Mouse (Mus musculus) stomach, postnatal 0 days (tissue): ENCODE measurements around the gene Nthl1. TPM values are rescaled to one million over a fixed set of nuclear protein-coding genes. Genes with fewer than 3 reads are reported as not detected.

Source experiments
- ATAC-seq: fragments of 200-750 bp; cut with Nextera tagmentation; 2 replicates; pipeline ENCODE4 v1.8.0; 2017; ENCODE audit not compliant: low FRiP score, low TSS enrichment
- DNase-seq: peaks from one replicate; pipeline ENCODE4 v3.0.0-alpha.2; 2016; ENCODE audit warnings: low spot score
- H3K27ac ChIP-seq: fragments of 300-500 bp; sonication (generic); replicated peaks from 2 replicates; pipeline ENCODE4 v1.5.1; 2014; ENCODE audit warnings: mild to moderate bottlenecking, control low read depth
- H3K27me3 ChIP-seq: fragments of 300-500 bp; sonication (generic); 2 replicates; pipeline ENCODE4 v1.6.1; 2014; ENCODE audit warnings: low read length; ENCODE audit not compliant: control insufficient read depth, insufficient read depth
- H3K36me3 ChIP-seq: fragments of 300-500 bp; sonication (generic); 2 replicates; pipeline ENCODE4 v1.6.1; 2014; ENCODE audit warnings: low read length, mixed read lengths; ENCODE audit not compliant: control insufficient read depth, insufficient read depth
- H3K4me1 ChIP-seq: fragments of 300-500 bp; sonication (generic); replicated peaks from 2 replicates; pipeline ENCODE4 v1.6.1; 2014; ENCODE audit warnings: antibody characterized with exemption; ENCODE audit not compliant: control insufficient read depth, insufficient read depth
- H3K4me2 ChIP-seq: fragments of 300-500 bp; sonication (generic); replicated peaks from 2 replicates; pipeline ENCODE4 v1.6.1; 2014; ENCODE audit warnings: low read depth, mild to moderate bottlenecking, control low read depth, moderate library complexity
- H3K4me3 ChIP-seq: fragments of 300-500 bp; sonication (generic); 2 replicates; pipeline ENCODE4 v1.5.1; 2014; ENCODE audit warnings: low read depth, low read length, control low read depth
- H3K9ac ChIP-seq: fragments of 300-500 bp; sonication (generic); 2 replicates; pipeline ENCODE4 v1.6.1; 2014; ENCODE audit warnings: mild to moderate bottlenecking, low read length, control low read depth, mixed read lengths
- H3K9me3 ChIP-seq: fragments of 300-500 bp; sonication (generic); 2 replicates; pipeline ENCODE4 v1.6.1; 2016; ENCODE audit warnings: low read length; ENCODE audit not compliant: control insufficient read depth
- CTCF ChIP-seq: IDR thresholded peaks from 2 replicates; pipeline ENCODE4 v1.5.1; 2016; ENCODE audit warnings: antibody characterized with exemption, low read depth, mild to moderate bottlenecking, moderate library complexity
- EP300 ChIP-seq: optimal IDR thresholded peaks from 2 replicates; pipeline ENCODE3; 2016; ENCODE audit warnings: antibody characterized with exemption
- WGBS: fragments of 180-500 bp; shearing (Covaris S2); extraction: QIAGEN DNeasy Blood & Tissue Kit; methylation state at CpG from one replicate; pipeline ENCODE4 v1.1.7; 2014; 5-methylcytosine and 5-hydroxymethylcytosine counted together
- polyA plus RNA-seq: library from polyadenylated mRNA; unstranded; fragments of >200 nt; fragmentation: Nextera tagmentation; extraction: Ambion mirVana; gene quantifications from 2 replicates; pipeline ENCODE4 v1.2.1, GENCODE M21; 2015

Gene Nthl1
- polyA plus RNA-seq, 1 experiment from 2014 or later: 8.0 TPM

- DNase-seq (no peak), ATAC-seq (peak; percentile 10; the same call in 1 of the 2 replicates)
- Histone ChIP-seq H3K36me3 (peaks cover 3% of the 10 kb centered on the region; the same call in 1 of the 2 replicates), H3K27ac (peak overlapping the region; percentile 78), H3K27me3 (no peaks in the 10 kb centered on the region), H3K9ac (no peak overlapping the region), H3K9me3 (no peaks in the 10 kb centered on the region), H3K4me2 (no peak overlapping the region), H3K4me3 (no peak overlapping the region), H3K4me1 (no peaks in the 10 kb centered on the region; the same call in 1 of the 2 replicates)
- TF ChIP-seq CTCF: no peak
- no peak for TF ChIP-seq EP300
- WGBS: 52% methylated on average over 5 of the region's 5 CpGs
These were observed 7.1 kb downstream of the Nthl1 start for GRCm38 (mm10) chr17:24639571-24639988.

GRCm38 (mm10) chr17:24640119-24640518 lies 7.6 kb downstream of the Nthl1 start:
- TF ChIP-seq CTCF: no peak
- no peak for TF ChIP-seq EP300
- peak overlapping the region; percentile 78 for H3K27ac ChIP-seq
- H3K4me2 ChIP-seq: no peak overlapping the region
- no peaks in the 10 kb centered on the region for H3K27me3 ChIP-seq
- ATAC-seq: no peak
- H3K4me3 ChIP-seq: no peak overlapping the region
- DNase-seq: no peak
- H3K9me3 ChIP-seq: no peaks in the 10 kb centered on the region
- WGBS: 88% methylated on average over 7 of the region's 7 CpGs
- H3K4me1 ChIP-seq: no peaks in the 10 kb centered on the region; the same call in 1 of the 2 replicates
- H3K9ac ChIP-seq: no peak overlapping the region
- H3K36me3 ChIP-seq: peaks cover 3% of the 10 kb centered on the region; the same call in 1 of the 2 replicates

DNA sequence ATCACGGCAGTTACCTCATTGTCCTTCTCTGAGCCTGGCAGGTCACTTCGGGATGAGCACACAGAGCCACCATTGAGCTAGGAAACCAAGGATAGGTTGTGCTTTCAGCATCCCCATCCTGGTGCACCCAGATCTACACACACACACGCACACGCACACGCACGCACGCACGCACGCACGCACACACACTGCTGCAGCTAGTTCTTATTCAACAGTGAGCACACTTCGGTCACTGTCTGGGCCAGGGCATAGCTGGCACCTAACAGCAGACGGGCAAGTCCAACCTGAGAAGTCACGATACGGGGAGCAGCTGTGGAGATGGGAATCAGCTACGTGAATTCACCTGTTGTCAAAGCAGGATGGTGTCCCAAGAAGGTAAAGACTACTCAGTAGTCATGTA lies 8.1 kb downstream of the Nthl1 start:
- Histone ChIP-seq H3K9me3 (no peaks in the 10 kb centered on the region), H3K9ac (no peak overlapping the region), H3K4me2 (no peak overlapping the region), H3K27ac (0 out of 2 replicates have a peak overlapping the region, but pooled peaks have one; percentile 78), H3K27me3 (no peaks in the 10 kb centered on the region), H3K36me3 (peaks cover 3% of the 10 kb centered on the region; the same call in 1 of the 2 replicates), H3K4me1 (no peaks in the 10 kb centered on the region; the same call in none of the 2 replicates), H3K4me3 (no peak overlapping the region)
- ATAC-seq (no peak), DNase-seq (no peak)
- WGBS: 95% methylated on average over 15 of the region's 15 CpGs
- TF ChIP-seq EP300 (no peak), CTCF (no peak)

- no peaks in the 10 kb centered on the region for H3K27me3 ChIP-seq
- 92% methylated on average over 14 of the region's 14 CpGs for WGBS
- no peak overlapping the region for H3K4me2 ChIP-seq
- ATAC-seq (no peak), DNase-seq (no peak)
- H3K27ac ChIP-seq: no peak overlapping the region
- no peak overlapping the region for H3K4me3 ChIP-seq
- TF ChIP-seq EP300 (no peak), CTCF (no peak)
- no peaks in the 10 kb centered on the region for H3K9me3 ChIP-seq
- H3K9ac ChIP-seq: no peak overlapping the region
- H3K36me3 ChIP-seq: peaks cover 3% of the 10 kb centered on the region; the same call in 1 of the 2 replicates
- H3K4me1 ChIP-seq: no peaks in the 10 kb centered on the region; the same call in none of the 2 replicates
These were observed 9.5 kb downstream of the Nthl1 start for GRCm38 (mm10) chr17:24641944-24642343.

DNA sequence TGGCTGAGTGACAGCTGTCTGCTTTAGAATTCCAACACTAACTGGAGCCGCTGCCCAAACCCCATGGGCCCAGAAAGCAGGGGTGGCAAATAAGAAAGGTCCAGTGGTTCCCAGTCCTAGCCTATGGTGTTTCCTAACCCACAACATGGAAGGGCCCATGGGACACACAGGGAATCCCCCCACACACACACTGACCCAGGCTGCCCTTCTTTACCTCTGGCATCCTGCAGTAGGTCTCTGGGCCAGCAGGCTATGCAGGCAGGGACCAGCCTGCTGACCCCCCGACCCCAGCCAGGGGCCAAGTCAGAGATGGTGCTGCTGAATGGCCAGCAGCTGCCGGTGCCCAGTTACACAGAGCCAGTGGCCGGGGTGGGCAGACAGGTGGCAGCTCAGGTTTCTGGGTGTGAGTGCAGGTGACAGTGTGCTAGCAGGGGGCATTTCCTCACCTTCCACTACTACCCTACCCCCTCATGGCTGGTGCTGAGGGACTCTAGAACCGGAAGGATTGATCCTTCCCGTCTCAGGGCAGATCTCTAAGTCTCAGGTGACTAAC lies 10.4 kb downstream of the Nthl1 start:
- DNase-seq: no peak
- H3K27me3 ChIP-seq: no peaks in the 10 kb centered on the region
- no peak for ATAC-seq
- H3K27ac ChIP-seq: no peak overlapping the region
- WGBS: 74% methylated on average over 6 of the region's 6 CpGs
- no peaks in the 10 kb centered on the region for H3K9me3 ChIP-seq
- H3K4me2 ChIP-seq: no peak overlapping the region
- H3K4me3 ChIP-seq: no peak overlapping the region
- H3K4me1 ChIP-seq: no peaks in the 10 kb centered on the region; the same call in none of the 2 replicates
- H3K9ac ChIP-seq: no peak overlapping the region
- TF ChIP-seq CTCF: no peak
- no peak for TF ChIP-seq EP300
- H3K36me3 ChIP-seq: peaks cover 3% of the 10 kb centered on the region; the same call in 1 of the 2 replicates

- Histone ChIP-seq H3K27ac (peak overlapping the region; percentile 84), H3K4me3 (no peak overlapping the region), H3K36me3 (no peaks in the 10 kb centered on the region), H3K4me1 (no peaks in the 10 kb centered on the region; the same call in none of the 2 replicates), H3K4me2 (peak overlapping the region; percentile 12; the same call in 1 of the 2 replicates), H3K9ac (peak overlapping the region; percentile 13; the same call in 1 of the 2 replicates), H3K27me3 (no peaks in the 10 kb centered on the region), H3K9me3 (no peaks in the 10 kb centered on the region)
- no peak for DNase-seq
- TF ChIP-seq CTCF: no peak
- no peak for TF ChIP-seq EP300
- 43% methylated on average over 7 of the region's 7 CpGs for WGBS
- ATAC-seq: peak; percentile 22; the same call in 1 of the 2 replicates
These were observed 11.7 kb downstream of the Nthl1 start for GRCm38 (mm10) chr17:24644030-24644715.
